Mouse (Mus musculus) neutrophil, adult 5-6 weeks (primary cell): ENCODE results near the gene Pwwp2b. TPM values are rescaled to one million over a fixed set of nuclear protein-coding genes. Genes with fewer than 3 reads are reported as not detected.

Source experiments
- ATAC-seq: fragments of 151-379, 151-347 bp; 2 replicates; pipeline ENCODE4 v1.8.0; 2017; ENCODE audit warnings: mild to moderate bottlenecking, moderate TSS enrichment; ENCODE audit not compliant: insufficient number of reproducible peaks, poor library complexity, low FRiP score, severe bottlenecking; ENCODE audit errors: extremely low read depth
- total RNA-seq: library from RNA; stranded (forward); fragments of 200-1000 nt; gene quantifications from 2 replicates; pipeline ENCODE4 v1.2.3, GENCODE M21; 2017

Gene Pwwp2b
- total RNA-seq, 1 experiment from 2014 or later, result 3.5 TPM

- ATAC-seq, result no peak
Measured at GRCm38 (mm10) chr7:139252566-139252965, 4.3 kb downstream of the Pwwp2b start.

GRCm38 (mm10) chr7:139252986-139253385 is 4.7 kb downstream of the Pwwp2b start:
- ATAC-seq, result no peak

GRCm38 (mm10) chr7:139253462-139253861 is 5.2 kb downstream of the Pwwp2b start:
- no peak for ATAC-seq

- no peak for ATAC-seq
Measured at GRCm38 (mm10) chr7:139254626-139255025, 6.3 kb downstream of the Pwwp2b start.

GRCm38 (mm10) chr7:139257752-139258542 is 9.7 kb downstream of the Pwwp2b start:
- ATAC-seq, result no peak

GRCm38 (mm10) chr7:139264337-139264736 is 16.1 kb downstream of the Pwwp2b start:
- no peak for ATAC-seq

GRCm38 (mm10) chr7:139265634-139266033 is 17.4 kb downstream of the Pwwp2b start:
- no peak for ATAC-seq

GRCm38 (mm10) chr7:139266431-139266830 is 18.1 kb downstream of the Pwwp2b start:
- ATAC-seq, result no peak

- ATAC-seq, result no peak
Measured at GRCm38 (mm10) chr7:139266886-139267870, 18.9 kb downstream of the Pwwp2b start.

- ATAC-seq, result no peak
Measured at GRCm38 (mm10) chr7:139270738-139271137, 22.5 kb downstream of the Pwwp2b start.

- no peak for ATAC-seq
Measured at GRCm38 (mm10) chr7:139271871-139272270, 23.6 kb downstream of the Pwwp2b start.

- no peak for ATAC-seq
Measured at GRCm38 (mm10) chr7:139272639-139273396, 24.5 kb downstream of the Pwwp2b start.

GRCm38 (mm10) chr7:139273397-139273719 is 25.1 kb downstream of the Pwwp2b start:
- no peak for ATAC-seq

GRCm38 (mm10) chr7:139275586-139275985 is 27.3 kb downstream of the Pwwp2b start:
- ATAC-seq, result no peak

GRCm38 (mm10) chr7:139276150-139276549 is 27.9 kb downstream of the Pwwp2b start:
- ATAC-seq, result no peak

- ATAC-seq, result no peak
Measured at GRCm38 (mm10) chr7:139277536-139277935, 29.3 kb downstream of the Pwwp2b start.

GRCm38 (mm10) chr7:139279571-139279970 is 31.3 kb downstream of the Pwwp2b start:
- ATAC-seq, result no peak

- ATAC-seq, result no peak
Measured at GRCm38 (mm10) chr7:139280044-139280443, 31.8 kb downstream of the Pwwp2b start.

- no peak for ATAC-seq
Measured at GRCm38 (mm10) chr7:139281195-139281594, 32.9 kb downstream of the Pwwp2b start.
